ENCODE assay signal across 9 mouse cellular contexts in genomic region chr1:173361651-173362050, GRCm38 (mm10). TPM values are rescaled to one million over a fixed set of nuclear protein-coding genes. Genes with fewer than 3 reads are reported as not detected.
DNase-seq lines count a peak whose midpoint lies in the region; ATAC-seq lines count a peak whose summit lies in the region.
"Had no signal": no experiment of that assay in that cellular context is flagged by ENCODE, and none has a peak within 500 bp of the region (broad histone marks: within the 10 kb centered on the region; RNA-seq: fewer than 3 reads in every experiment).

No protein-coding gene starts in this region.

- ATAC-seq in embryonic facial prominence, embryonic 14.5 days (ENCODE audit: low read depth), result no peak
- no peak for ATAC-seq in hindbrain, embryonic 12.5 days (ENCODE audit: low FRiP score)

- H3K9ac ChIP-seq in embryonic facial prominence, embryonic 14.5 days (ENCODE audit: low read depth, low read length), result no peak overlapping the region
- H3K9ac ChIP-seq in hindbrain, embryonic 12.5 days, result no peak overlapping the region
- H3K9ac ChIP-seq: hindbrain, embryonic 15.5 days had no signal

- H3K27me3 ChIP-seq in embryonic facial prominence, embryonic 14.5 days (replicated peaks; ENCODE audit: control insufficient read depth, insufficient read depth, low read length), result peaks cover 15% of the 10 kb centered on the region
- no peaks in the 10 kb centered on the region for H3K27me3 ChIP-seq in hindbrain, embryonic 12.5 days
- H3K27me3 ChIP-seq: hindbrain, embryonic 15.5 days had no signal

- no peaks in the 10 kb centered on the region for H3K36me3 ChIP-seq in embryonic facial prominence, embryonic 14.5 days (ENCODE audit: control insufficient read depth, insufficient read depth, low read length)
- H3K36me3 ChIP-seq in hindbrain, embryonic 12.5 days, result 0 out of 2 replicates have a peak, but pooled peaks cover 6% of the 10 kb centered on the region

- H3K4me1 ChIP-seq in embryonic facial prominence, embryonic 14.5 days (ENCODE audit: control insufficient read depth, insufficient read depth, low read length), result peaks cover 7% of the 10 kb centered on the region; the same call in 1 of the 2 replicates
- peaks cover 29% of the 10 kb centered on the region for H3K4me1 ChIP-seq in hindbrain, embryonic 12.5 days

- DNase-seq in urinary bladder, adult 18-20 months (ENCODE audit: low spot score in 2 of 2), result peak; percentile 15 to 35
- no peak for DNase-seq in urinary bladder, postnatal 10 days (ENCODE audit: low spot score)
- DNase-seq in embryonic facial prominence, embryonic 14.5 days (ENCODE audit: low spot score), result peak; percentile 86
- peak; percentile 81 to 86 for DNase-seq in kidney, postnatal 4 days
- peak; percentile 76 for DNase-seq in testis, postnatal 10 days (ENCODE audit: low spot score)
- DNase-seq in gastrocnemius, adult 18-20 months (ENCODE audit: low spot score), result no peak
- no peak for DNase-seq in cerebellum, adult 8-10 months

- H3K9me3 ChIP-seq in embryonic facial prominence, embryonic 14.5 days (ENCODE audit: control insufficient read depth, low read length), result no peaks in the 10 kb centered on the region
- no peaks in the 10 kb centered on the region for H3K9me3 ChIP-seq in hindbrain, embryonic 12.5 days (replicated peaks)
- H3K9me3 ChIP-seq: hindbrain, embryonic 15.5 days had no signal

- no peak overlapping the region for H3K4me2 ChIP-seq in embryonic facial prominence, embryonic 14.5 days (ENCODE audit: low read depth, low read length)
- no peak overlapping the region for H3K4me2 ChIP-seq in hindbrain, embryonic 12.5 days (replicated peaks)
- H3K4me2 ChIP-seq: hindbrain, embryonic 15.5 days had no signal

- 31% methylated on average over 6 of the region's 6 CpGs for WGBS in embryonic facial prominence, embryonic 14.5 days
- WGBS in hindbrain, embryonic 12.5 days, result 46% methylated on average over 6 of the region's 6 CpGs

- no peak overlapping the region for H3K4me3 ChIP-seq in embryonic facial prominence, embryonic 14.5 days (ENCODE audit: low read depth, low read length)
- no peak overlapping the region for H3K4me3 ChIP-seq in hindbrain, embryonic 12.5 days
- H3K4me3 ChIP-seq: hindbrain, embryonic 15.5 days had no signal

- H3K27ac ChIP-seq in embryonic facial prominence, embryonic 14.5 days (replicated peaks; ENCODE audit: low read depth, low read length), result no peak overlapping the region
- H3K27ac ChIP-seq in hindbrain, embryonic 12.5 days, result no peak overlapping the region

RNA-seq across cellular contexts. Expression of gene Cadm3, which starts 5.8 kb away (rescaled TPM):
- 11.6 and 12.3 TPM in 2 replicates for polyA plus RNA-seq in embryonic facial prominence, embryonic 14.5 days (2014; fragmentation: Nextera tagmentation; extraction: Ambion mirVana)
- 1 to 10 TPM; 7.4 to 7.7 TPM for total RNA-seq in gastrocnemius, adult 18-20 months (2021)
- 20.1 and 25.7 TPM in 2 replicates for polyA plus RNA-seq in hindbrain, embryonic 12.5 days (2016; fragmentation: Nextera tagmentation; extraction: Ambion mirVana)

RNA-seq across cellular contexts. Expression of gene Aim2, which starts 11.0 kb away (rescaled TPM):
- polyA plus RNA-seq in embryonic facial prominence, embryonic 14.5 days (2014; fragmentation: Nextera tagmentation; extraction: Ambion mirVana), result 0.53 and 1.3 TPM in 2 replicates
- total RNA-seq in gastrocnemius, adult 18-20 months (2021), result under 1 TPM; 0.30 to 0.38 TPM
- polyA plus RNA-seq in hindbrain, embryonic 12.5 days (2016; fragmentation: Nextera tagmentation; extraction: Ambion mirVana), result 3.2 and 3.9 TPM in 2 replicates

RNA-seq across cellular contexts. Expression of gene Ackr1, which starts 28.1 kb away (rescaled TPM):
- 1.6 and 3.9 TPM in 2 replicates for polyA plus RNA-seq in embryonic facial prominence, embryonic 14.5 days (2014; fragmentation: Nextera tagmentation; extraction: Ambion mirVana)
- 1 to 10 TPM; 2.9 to 3.0 TPM for total RNA-seq in gastrocnemius, adult 18-20 months (2021)
- 7.8 and 9.3 TPM in 2 replicates for polyA plus RNA-seq in hindbrain, embryonic 12.5 days (2016; fragmentation: Nextera tagmentation; extraction: Ambion mirVana)

Comparison
In these comparisons a context has a peak if more than half of its experiments do, and no peak if none do; other contexts are left out.
1. DNase-seq: peak in urinary bladder, adult 18-20 months (2 of 2), embryonic facial prominence, embryonic 14.5 days (single experiment), kidney, postnatal 4 days (2 of 2) and testis, postnatal 10 days (single experiment); none in urinary bladder, postnatal 10 days (single experiment), gastrocnemius, adult 18-20 months (single experiment) and cerebellum, adult 8-10 months (single experiment).